Mouse (Mus musculus): ENCODE data around the gene Thoc5. TPM values are rescaled to one million over a fixed set of nuclear protein-coding genes. Genes with fewer than 3 reads are reported as not detected.
A peak's percentile ranks its signal among the peaks of the same experiment; 100 is the strongest.

Gene Thoc5
- 27.9 and 32.3 TPM in 2 replicates for polyA plus RNA-seq (2014; fragmentation: Nextera tagmentation; extraction: Ambion mirVana)

- Histone ChIP-seq H3K27ac (replicated peaks; ENCODE audit: low read depth, low read length) (peak within 1 kb of the TSS; percentile 80), H3K4me1 (ENCODE audit: control insufficient read depth, insufficient read depth, low read length) (peaks cover 5% of the 10 kb centered on the region; the same call in 1 of the 2 replicates), H3K9me3 (ENCODE audit: control insufficient read depth, low read length) (no peaks in the 10 kb centered on the region), H3K4me3 (ENCODE audit: low read depth, low read length) (peak within 1 kb of the TSS; percentile 75), H3K4me2 (ENCODE audit: low read depth, low read length) (peak within 1 kb of the TSS; percentile 72), H3K27me3 (replicated peaks; ENCODE audit: control insufficient read depth, insufficient read depth, low read length) (no peaks in the 10 kb centered on the region), H3K36me3 (ENCODE audit: control insufficient read depth, insufficient read depth, low read length) (peaks cover 28% of the 10 kb centered on the region), H3K9ac (ENCODE audit: low read depth, low read length) (peak within 1 kb of the TSS; percentile 83)
- ATAC-seq (ENCODE audit: low read depth) = peak; percentile 96
- peak; percentile 94 for DNase-seq (ENCODE audit: low spot score)
- WGBS = 5% methylated on average over 36 of the region's 52 CpGs
Measured at GRCm38 (mm10) chr11:4894848-4895816, at the start of gene Thoc5. Thoc5 (plus strand) TSS chr11:4895320.

DNA sequence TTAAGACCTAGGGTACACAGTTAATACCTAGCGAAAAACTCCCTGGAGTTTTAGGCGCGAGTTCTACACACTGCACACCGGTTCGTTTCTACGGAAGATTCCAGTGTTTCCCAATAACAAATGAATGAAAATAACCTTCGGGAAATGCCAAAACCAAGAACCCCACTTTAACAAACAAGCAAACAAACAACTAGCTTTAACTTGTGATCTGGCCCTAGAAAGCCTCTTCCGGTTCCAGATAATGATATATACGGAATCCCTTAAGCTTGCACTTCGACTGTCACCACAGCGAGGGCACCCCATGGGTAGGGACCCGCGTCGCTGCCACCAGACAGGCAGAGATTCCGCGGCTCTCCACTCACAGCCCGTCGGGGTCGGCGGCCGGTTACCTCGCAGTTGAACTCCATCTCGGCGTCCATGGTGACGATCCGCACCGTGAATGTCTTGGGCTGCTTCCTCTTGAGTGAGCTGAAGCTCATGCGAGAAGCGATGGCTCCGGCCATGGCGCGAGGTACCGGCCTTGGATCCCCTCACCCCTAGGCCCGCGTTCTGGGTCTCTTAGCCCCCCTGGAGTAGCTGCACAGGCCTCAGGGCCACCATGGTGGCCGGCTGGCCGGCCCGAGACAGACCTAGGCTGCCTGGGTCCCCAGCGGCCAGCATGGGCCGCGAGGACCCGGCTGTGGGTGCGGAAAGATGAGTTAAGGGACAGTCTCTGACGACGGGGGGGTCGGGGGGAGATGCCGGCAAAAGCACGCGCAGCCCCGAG lies 46.5 kb upstream of the Thoc5 start:
- ATAC-seq (ENCODE audit: low read depth) (no peak; the same call in 1 of the 2 replicates), DNase-seq (ENCODE audit: low spot score) (peak; percentile 38)
- Histone ChIP-seq H3K4me3 (ENCODE audit: low read depth, low read length) (peak overlapping the region; percentile 83), H3K4me2 (ENCODE audit: low read depth, low read length) (peak overlapping the region; percentile 75), H3K27ac (replicated peaks; ENCODE audit: low read depth, low read length) (peak overlapping the region; percentile 76), H3K27me3 (replicated peaks; ENCODE audit: control insufficient read depth, insufficient read depth, low read length) (no peaks in the 10 kb centered on the region), H3K9ac (ENCODE audit: low read depth, low read length) (peak overlapping the region; percentile 94), H3K9me3 (ENCODE audit: control insufficient read depth, low read length) (no peaks in the 10 kb centered on the region), H3K4me1 (ENCODE audit: control insufficient read depth, insufficient read depth, low read length) (peaks cover 13% of the 10 kb centered on the region), H3K36me3 (ENCODE audit: control insufficient read depth, insufficient read depth, low read length) (no peaks in the 10 kb centered on the region)
- 1% methylated on average over 43 of the region's 50 CpGs for WGBS

GRCm38 (mm10) chr11:4849258-4849943 lies 45.7 kb upstream of the Thoc5 start, which contains the start of gene Nf2:
Nf2 (minus strand) TSS chr11:4849536.
- DNase-seq (ENCODE audit: low spot score) = peak; percentile 100
- Histone ChIP-seq H3K9ac (ENCODE audit: low read depth, low read length) (peak within 1 kb of the TSS; percentile 94), H3K27ac (replicated peaks; ENCODE audit: low read depth, low read length) (peak within 1 kb of the TSS; percentile 76), H3K4me3 (ENCODE audit: low read depth, low read length) (peak within 1 kb of the TSS; percentile 83), H3K9me3 (ENCODE audit: control insufficient read depth, low read length) (no peaks in the 10 kb centered on the region), H3K36me3 (ENCODE audit: control insufficient read depth, insufficient read depth, low read length) (no peaks in the 10 kb centered on the region), H3K4me2 (ENCODE audit: low read depth, low read length) (peak within 1 kb of the TSS; percentile 75), H3K27me3 (replicated peaks; ENCODE audit: control insufficient read depth, insufficient read depth, low read length) (no peaks in the 10 kb centered on the region), H3K4me1 (ENCODE audit: control insufficient read depth, insufficient read depth, low read length) (peaks cover 13% of the 10 kb centered on the region)
- 1% methylated on average over 38 of the region's 60 CpGs for WGBS
- ATAC-seq (ENCODE audit: low read depth) = peak; percentile 99

GRCm38 (mm10) chr11:4850404-4850803 lies 44.7 kb upstream of the Thoc5 start:
- ATAC-seq (ENCODE audit: low read depth) = no peak
- 88% methylated on average over 2 of the region's 2 CpGs for WGBS
- H3K4me2 ChIP-seq (ENCODE audit: low read depth, low read length) = peak overlapping the region; percentile 54

GRCm38 (mm10) chr11:4853021-4853420 lies 42.1 kb upstream of the Thoc5 start:
- peaks cover 2% of the 10 kb centered on the region for H3K4me1 ChIP-seq (ENCODE audit: control insufficient read depth, insufficient read depth, low read length)
- no peaks in the 10 kb centered on the region for H3K36me3 ChIP-seq (ENCODE audit: control insufficient read depth, insufficient read depth, low read length)
- no peaks in the 10 kb centered on the region for H3K9me3 ChIP-seq (ENCODE audit: control insufficient read depth, low read length)
- DNase-seq (ENCODE audit: low spot score) = no peak
- H3K4me2 ChIP-seq (ENCODE audit: low read depth, low read length) = no peak overlapping the region
- H3K27ac ChIP-seq (replicated peaks; ENCODE audit: low read depth, low read length) = no peak overlapping the region
- no peak overlapping the region for H3K4me3 ChIP-seq (ENCODE audit: low read depth, low read length)
- H3K9ac ChIP-seq (ENCODE audit: low read depth, low read length) = no peak overlapping the region
- H3K27me3 ChIP-seq (replicated peaks; ENCODE audit: control insufficient read depth, insufficient read depth, low read length) = no peaks in the 10 kb centered on the region
- no peak for ATAC-seq (ENCODE audit: low read depth)

More at GRCm38 (mm10) chr11:4850404-4850803, 44.7 kb upstream of the Thoc5 start:
- H3K27me3 ChIP-seq (replicated peaks; ENCODE audit: control insufficient read depth, insufficient read depth, low read length) = no peaks in the 10 kb centered on the region
- H3K27ac ChIP-seq (replicated peaks; ENCODE audit: low read depth, low read length) = no peak overlapping the region
- H3K4me3 ChIP-seq (ENCODE audit: low read depth, low read length) = peak overlapping the region; percentile 83
- no peak for DNase-seq (ENCODE audit: low spot score)
- no peaks in the 10 kb centered on the region for H3K9me3 ChIP-seq (ENCODE audit: control insufficient read depth, low read length)
- peaks cover 13% of the 10 kb centered on the region for H3K4me1 ChIP-seq (ENCODE audit: control insufficient read depth, insufficient read depth, low read length)
- no peaks in the 10 kb centered on the region for H3K36me3 ChIP-seq (ENCODE audit: control insufficient read depth, insufficient read depth, low read length)
- no peak overlapping the region for H3K9ac ChIP-seq (ENCODE audit: low read depth, low read length)

GRCm38 (mm10) chr11:4854181-4854580 lies 40.9 kb upstream of the Thoc5 start:
- H3K9me3 ChIP-seq (ENCODE audit: control insufficient read depth, low read length) = no peaks in the 10 kb centered on the region
- no peak for DNase-seq (ENCODE audit: low spot score)
- whole genome bisulfite sequencing = 91% methylated on average over 5 of the region's 5 CpGs

DNA sequence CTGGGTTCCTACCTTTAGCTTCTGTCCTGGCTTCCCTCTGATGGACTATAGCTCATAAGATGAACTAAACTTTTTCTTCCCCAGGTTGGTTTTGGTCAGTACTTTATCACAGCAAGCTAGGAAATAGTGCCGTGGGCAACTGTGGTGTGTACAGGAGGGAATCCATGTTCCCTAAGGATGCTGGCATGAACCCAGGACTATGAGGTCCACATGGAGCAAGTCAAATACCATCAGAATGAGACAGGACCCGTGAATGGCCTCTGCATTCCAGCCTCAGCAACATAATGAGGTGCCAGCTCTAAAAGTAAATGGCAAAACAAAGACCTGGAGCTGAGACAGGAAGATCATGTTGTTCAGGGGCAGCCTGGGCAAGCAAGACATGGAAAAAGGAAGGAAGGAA lies 36.7 kb upstream of the Thoc5 start:
- Histone ChIP-seq H3K9ac (ENCODE audit: low read depth, low read length) (no peak overlapping the region), H3K9me3 (ENCODE audit: control insufficient read depth, low read length) (no peaks in the 10 kb centered on the region), H3K27ac (replicated peaks; ENCODE audit: low read depth, low read length) (no peak overlapping the region), H3K4me2 (ENCODE audit: low read depth, low read length) (no peak overlapping the region), H3K4me3 (ENCODE audit: low read depth, low read length) (no peak overlapping the region), H3K27me3 (replicated peaks; ENCODE audit: control insufficient read depth, insufficient read depth, low read length) (no peaks in the 10 kb centered on the region), H3K36me3 (ENCODE audit: control insufficient read depth, insufficient read depth, low read length) (no peaks in the 10 kb centered on the region), H3K4me1 (ENCODE audit: control insufficient read depth, insufficient read depth, low read length) (peaks cover 14% of the 10 kb centered on the region)
- 54% methylated on average over 2 of the region's 2 CpGs for WGBS
- ATAC-seq (ENCODE audit: low read depth) (no peak), DNase-seq (ENCODE audit: low spot score) (no peak)

More at GRCm38 (mm10) chr11:4854181-4854580, 40.9 kb upstream of the Thoc5 start:
- Histone ChIP-seq H3K4me3 (ENCODE audit: low read depth, low read length) (no peak overlapping the region), H3K4me2 (ENCODE audit: low read depth, low read length) (no peak overlapping the region), H3K27ac (replicated peaks; ENCODE audit: low read depth, low read length) (no peak overlapping the region), H3K9ac (ENCODE audit: low read depth, low read length) (no peak overlapping the region), H3K4me1 (ENCODE audit: control insufficient read depth, insufficient read depth, low read length) (no peaks in the 10 kb centered on the region), H3K36me3 (ENCODE audit: control insufficient read depth, insufficient read depth, low read length) (no peaks in the 10 kb centered on the region), H3K27me3 (replicated peaks; ENCODE audit: control insufficient read depth, insufficient read depth, low read length) (no peaks in the 10 kb centered on the region)
- no peak for ATAC-seq (ENCODE audit: low read depth)

GRCm38 (mm10) chr11:4860986-4861385 lies 34.1 kb upstream of the Thoc5 start:
- Histone ChIP-seq H3K4me3 (ENCODE audit: low read depth, low read length) (no peak overlapping the region), H3K4me1 (ENCODE audit: control insufficient read depth, insufficient read depth, low read length) (peaks cover 14% of the 10 kb centered on the region), H3K27ac (replicated peaks; ENCODE audit: low read depth, low read length) (peak overlapping the region; percentile 76), H3K36me3 (ENCODE audit: control insufficient read depth, insufficient read depth, low read length) (no peaks in the 10 kb centered on the region), H3K9ac (ENCODE audit: low read depth, low read length) (no peak overlapping the region), H3K27me3 (replicated peaks; ENCODE audit: control insufficient read depth, insufficient read depth, low read length) (no peaks in the 10 kb centered on the region), H3K4me2 (ENCODE audit: low read depth, low read length) (no peak overlapping the region), H3K9me3 (ENCODE audit: control insufficient read depth, low read length) (no peaks in the 10 kb centered on the region)
- WGBS = 50% methylated on average over 1 of the region's 1 CpGs
- ATAC-seq (ENCODE audit: low read depth) = no peak
- DNase-seq (ENCODE audit: low spot score) = no peak
